Mouse (Mus musculus) myocyte (in vitro differentiated cells): ENCODE results near the gene Sptbn1. TPM values are rescaled to one million over a fixed set of nuclear protein-coding genes. Genes with fewer than 3 reads are reported as not detected.
A peak's percentile ranks its signal among the peaks of the same experiment; 100 is the strongest.

ENCODE experiments used
- H3K27me3 ChIP-seq: one replicate; pipeline ENCODE4 v1.6.1; 2011; ENCODE audit not compliant: control insufficient read depth, insufficient read depth, insufficient read length
- H3K36me3 ChIP-seq: one replicate; pipeline ENCODE4 v1.6.1; 2011; ENCODE audit not compliant: control insufficient read depth, insufficient read depth
- H3K4me2 ChIP-seq: one replicate; pipeline ENCODE4 v1.6.1; 2011; ENCODE audit warnings: low read depth, control low read depth
- H3K4me3 ChIP-seq: one replicate; pipeline ENCODE4 v1.5.1; 2011; ENCODE audit warnings: mild to moderate bottlenecking, control low read depth, moderate library complexity
- H3K79me2 ChIP-seq: one replicate; pipeline ENCODE4 v1.6.1; 2011; ENCODE audit not compliant: control insufficient read depth, insufficient read depth
- H3ac ChIP-seq: one replicate; pipeline ENCODE4 v1.6.1; 2011; ENCODE audit not compliant: control insufficient read depth, insufficient read length
- CEBPB ChIP-seq: IDR thresholded peaks from 2 replicates; pipeline ENCODE4 v1.6.1; 2011; ENCODE audit warnings: mild to moderate bottlenecking, moderate library complexity; ENCODE audit not compliant: poor library complexity, insufficient read depth, severe bottlenecking
- E2F4 ChIP-seq: IDR thresholded peaks from one replicate; pipeline ENCODE4 v1.6.1; 2011; ENCODE audit warnings: mild to moderate bottlenecking, control low read depth, moderate library complexity; ENCODE audit not compliant: insufficient read depth
- MAX ChIP-seq: IDR thresholded peaks from one replicate; pipeline ENCODE4 v1.6.1; 2011; ENCODE audit warnings: low read depth, mild to moderate bottlenecking, control low read depth
- MYOD1 ChIP-seq, 3 experiments: IDR thresholded peaks; one replicate each; pipeline ENCODE4 v1.6.1; 2011; ENCODE audit warnings: control low read depth in 2 of 3, low read depth in 2 of 3, mild to moderate bottlenecking in 2 of 3, moderate library complexity in 1 of 3; ENCODE audit not compliant: insufficient read length in 2 of 3, control insufficient read depth in 1 of 3
- MYOG ChIP-seq, 3 experiments: IDR thresholded peaks; one replicate each; pipeline ENCODE4 v1.6.1; 2011; ENCODE audit warnings: control low read depth in 2 of 3, low read depth in 2 of 3, mild to moderate bottlenecking in 2 of 3; ENCODE audit not compliant: insufficient read length in 2 of 3, control insufficient read depth in 1 of 3, insufficient read depth in 1 of 3
- POLR2A ChIP-seq: IDR thresholded peaks from one replicate; pipeline ENCODE4 v1.6.1; 2011; ENCODE audit warnings: low read depth, mild to moderate bottlenecking, control low read depth, moderate library complexity; ENCODE audit not compliant: insufficient read length
- POLR2AphosphoS2 ChIP-seq: IDR thresholded peaks from one replicate; pipeline ENCODE4 v1.6.1; 2011; ENCODE audit warnings: low read depth, control low read depth; ENCODE audit not compliant: insufficient read length
- REST ChIP-seq: IDR thresholded peaks from one replicate; pipeline ENCODE4 v1.6.1; 2011; ENCODE audit warnings: mild to moderate bottlenecking, control low read depth, moderate library complexity; ENCODE audit not compliant: insufficient read depth, insufficient read length
- SRF ChIP-seq: IDR thresholded peaks from one replicate; pipeline ENCODE4 v1.6.1; 2011; ENCODE audit warnings: low read depth; ENCODE audit not compliant: control insufficient read depth, insufficient read length
- TCF12 ChIP-seq: IDR thresholded peaks from one replicate; pipeline ENCODE4 v1.6.1; 2011; ENCODE audit warnings: mild to moderate bottlenecking, control low read depth; ENCODE audit not compliant: poor library complexity, insufficient read depth, severe bottlenecking
- TCF3 ChIP-seq: IDR thresholded peaks from one replicate; pipeline ENCODE4 v1.6.1; 2011; ENCODE audit warnings: low read depth, control low read depth; ENCODE audit not compliant: insufficient read length
- USF1 ChIP-seq: IDR thresholded peaks from one replicate; pipeline ENCODE4 v1.6.1; 2011; ENCODE audit warnings: low read depth, mild to moderate bottlenecking, control low read depth, moderate library complexity
- polyA plus RNA-seq: library from polyadenylated mRNA; unstranded; fragments of >200 nt; fragmentation: generic; extraction: Trizol; gene quantifications from one replicate; pipeline ENCODE4 v1.2.1, GENCODE M21; 2012; ENCODE audit warnings: missing spikeins

Sptbn1 gene
- polyA plus RNA-seq, 1 experiment: 85.4 TPM

DNA sequence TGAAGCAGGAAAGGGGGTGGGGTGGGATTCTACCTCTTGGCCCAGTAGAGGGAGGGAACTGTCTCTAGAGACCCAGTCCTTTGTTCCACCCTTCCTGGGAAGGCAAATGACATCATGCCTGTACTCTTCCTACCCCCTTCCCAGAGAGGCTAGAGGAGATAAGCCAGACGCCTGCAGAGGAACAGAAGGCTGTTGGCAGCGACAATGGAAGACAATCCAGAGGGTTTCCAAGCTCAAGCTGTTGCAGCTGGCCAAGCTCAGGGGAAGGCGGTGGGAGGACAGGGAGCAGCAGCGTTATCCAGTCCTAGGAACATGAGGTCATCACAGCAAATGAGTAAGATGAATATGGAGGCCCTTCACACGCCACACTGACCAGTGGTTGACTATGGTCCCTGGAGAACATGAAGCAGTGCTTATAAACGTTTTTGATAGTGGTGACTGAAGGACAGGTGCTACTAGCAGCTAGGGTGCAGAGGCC is 106.8 kb downstream of the Sptbn1 start:
- Histone ChIP-seq H3K36me3 (peaks cover 23% of the 10 kb centered on the region), H3K79me2 (peaks cover 68% of the 10 kb centered on the region), H3K4me3 (no peak overlapping the region), H3ac (no peak overlapping the region), H3K4me2 (peak overlapping the region; percentile 57), H3K27me3 (no peaks in the 10 kb centered on the region)
- TF ChIP-seq MYOD1 (IDR thresholded peaks at IDR 0.05; ENCODE audit: control insufficient read depth in 1 of 3, insufficient read length in 2 of 3, low read depth in 2 of 3): peak in 2 of 3 experiments; percentile 82 to 87
- TF ChIP-seq TCF3: peak; percentile 41
- TF ChIP-seq E2F4: no peak
- no peak for TF ChIP-seq MAX
- peak; percentile 62 for TF ChIP-seq TCF12
- no peak for TF ChIP-seq POLR2A
- TF ChIP-seq SRF: no peak
- peak; percentile 66 to 88 (median 72) for TF ChIP-seq MYOG (IDR thresholded peaks at IDR 0.05; ENCODE audit: control insufficient read depth in 1 of 3, insufficient read depth in 1 of 3, insufficient read length in 2 of 3, low read depth in 2 of 3)
- TF ChIP-seq POLR2AphosphoS2: no peak
- no peak for TF ChIP-seq REST
- no peak for TF ChIP-seq USF1
- TF ChIP-seq CEBPB: no peak

DNA sequence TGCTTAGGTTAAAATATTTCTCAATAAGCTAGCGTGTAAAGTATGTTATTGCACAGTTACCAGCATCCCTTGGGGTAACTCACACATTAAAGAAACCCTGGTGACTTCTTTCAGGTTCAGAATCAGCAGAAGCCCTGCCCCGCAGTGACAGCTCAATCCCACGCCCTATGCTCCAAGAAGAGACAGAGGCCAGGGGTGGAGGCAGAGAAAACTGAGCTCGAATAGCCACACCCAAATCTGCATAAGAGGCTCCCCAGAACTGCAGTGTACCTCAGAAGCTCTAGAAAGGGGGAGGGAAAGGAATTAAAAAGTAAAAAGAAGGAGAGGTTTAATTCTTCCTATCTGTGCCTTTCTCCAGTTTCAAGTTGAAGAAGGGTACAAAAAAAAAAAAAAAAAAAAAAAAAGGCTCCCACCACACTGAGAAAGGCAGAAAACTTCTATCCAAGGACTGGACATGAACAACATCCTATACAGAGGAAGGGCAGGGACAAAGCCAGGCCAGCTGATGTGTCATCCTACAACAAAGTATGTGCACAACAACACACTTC is 107.3 kb downstream of the Sptbn1 start:
- Histone ChIP-seq H3K27me3 (no peaks in the 10 kb centered on the region), H3K4me3 (no peak overlapping the region), H3K36me3 (peaks cover 24% of the 10 kb centered on the region), H3K4me2 (peak overlapping the region; percentile 57), H3K79me2 (peaks cover 70% of the 10 kb centered on the region), H3ac (no peak overlapping the region)
- TF ChIP-seq E2F4 (no peak), REST (no peak), TCF12 (no peak), MAX (no peak), POLR2A (no peak), MYOG (IDR thresholded peaks at IDR 0.05; ENCODE audit: control insufficient read depth in 1 of 3, insufficient read depth in 1 of 3, insufficient read length in 2 of 3, low read depth in 2 of 3) (no peak), POLR2AphosphoS2 (no peak), CEBPB (no peak), TCF3 (no peak), SRF (no peak), USF1 (no peak), MYOD1 (IDR thresholded peaks at IDR 0.05; ENCODE audit: control insufficient read depth in 1 of 3, insufficient read length in 2 of 3, low read depth in 2 of 3) (no peak)

DNA sequence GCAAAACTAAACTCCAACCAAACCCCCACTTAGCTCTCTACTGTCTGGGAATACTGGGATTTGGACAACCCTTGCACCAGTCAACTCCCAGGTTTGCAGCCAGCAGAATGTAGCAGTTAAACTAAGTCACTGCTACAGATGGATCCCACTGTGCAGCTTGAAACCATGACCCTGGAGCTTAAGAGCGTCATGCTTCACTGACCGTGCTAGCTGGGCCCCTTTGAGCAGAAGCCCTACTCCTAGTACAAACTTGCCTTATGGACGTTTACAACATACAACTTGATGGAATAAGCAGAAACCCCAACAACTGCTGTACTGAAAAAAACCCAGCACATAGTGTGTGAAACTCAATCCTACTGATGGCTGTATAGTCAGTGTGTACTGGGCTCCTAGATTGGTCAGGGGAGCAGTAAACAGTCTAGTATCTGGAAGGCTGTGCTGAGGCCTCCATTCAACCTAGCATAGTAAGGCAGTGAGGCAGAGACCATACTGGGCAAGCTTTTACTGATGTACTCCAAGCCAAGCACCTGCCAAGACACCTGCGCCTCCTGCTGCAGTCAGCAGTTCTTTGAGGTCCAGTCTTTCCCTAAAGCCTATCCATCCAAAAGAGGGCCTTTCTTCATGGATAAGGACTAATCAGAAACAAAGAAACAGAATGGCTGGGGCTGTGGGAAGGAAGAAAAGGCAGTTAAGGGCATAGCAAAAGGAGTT is 108.3 kb downstream of the Sptbn1 start:
- H3K27me3 ChIP-seq: no peaks in the 10 kb centered on the region
- H3ac ChIP-seq: no peak overlapping the region
- no peak overlapping the region for H3K4me3 ChIP-seq
- peak overlapping the region; percentile 57 for H3K4me2 ChIP-seq
- peaks cover 70% of the 10 kb centered on the region for H3K79me2 ChIP-seq
- H3K36me3 ChIP-seq: peaks cover 24% of the 10 kb centered on the region
- TF ChIP-seq MYOD1 (IDR thresholded peaks at IDR 0.05; ENCODE audit: control insufficient read depth in 1 of 3, insufficient read length in 2 of 3, low read depth in 2 of 3) (no peak), USF1 (no peak), CEBPB (no peak), TCF3 (no peak), POLR2A (no peak), REST (no peak), SRF (no peak), MYOG (IDR thresholded peaks at IDR 0.05; ENCODE audit: control insufficient read depth in 1 of 3, insufficient read depth in 1 of 3, insufficient read length in 2 of 3, low read depth in 2 of 3) (no peak), TCF12 (no peak), E2F4 (no peak), POLR2AphosphoS2 (no peak), MAX (no peak)

- TF ChIP-seq REST: no peak
- peak in 1 of 3 experiments; percentile 32 for TF ChIP-seq MYOG (IDR thresholded peaks at IDR 0.05; ENCODE audit: control insufficient read depth in 1 of 3, insufficient read depth in 1 of 3, insufficient read length in 2 of 3, low read depth in 2 of 3)
- TF ChIP-seq SRF: no peak
- no peak for TF ChIP-seq CEBPB
- TF ChIP-seq USF1: no peak
- H3ac ChIP-seq: no peak overlapping the region
- H3K4me3 ChIP-seq: no peak overlapping the region
- H3K4me2 ChIP-seq: no peak overlapping the region
- H3K36me3 ChIP-seq: peaks cover 31% of the 10 kb centered on the region
- peaks cover 57% of the 10 kb centered on the region for H3K79me2 ChIP-seq
- no peaks in the 10 kb centered on the region for H3K27me3 ChIP-seq
These were observed 109.8 kb downstream of the Sptbn1 start for GRCm38 (mm10) chr11:30158028-30158700.
